Mouse (Mus musculus): ENCODE measurements around the gene Cped1. TPM values are rescaled to one million over a fixed set of nuclear protein-coding genes. Genes with fewer than 3 reads are reported as not detected.

The Cped1 gene
- total and polyA plus RNA-seq, 3 experiments: 0.22 TPM; not detected in 2

GRCm38 (mm10) chr6:22088346-22089064 is 102.8 kb downstream of the Cped1 start:
- Histone ChIP-seq H3K9me3 (replicated peaks) (no peaks in the 10 kb centered on the region), H3K27me3 (ENCODE audit: insufficient read depth, low read length) (no peaks in the 10 kb centered on the region), H3K4me1 (ENCODE audit: insufficient read depth, low read depth, low read length) (no peaks in the 10 kb centered on the region), H3K36me3 (replicated peaks) (no peaks in the 10 kb centered on the region), H3K4me3 (ENCODE audit: low read depth, low read length) (no peak overlapping the region)
- no peak for ATAC-seq (ENCODE audit: extremely low read depth, insufficient number of reproducible peaks, low FRiP score, poor library complexity, severe bottlenecking)
- no peak for TF ChIP-seq TAL1 (conservative IDR thresholded peaks at IDR 0.05; ENCODE audit: low read depth, low read length)
- TF ChIP-seq CTCF (IDR thresholded peaks at IDR 0.05; ENCODE audit: low read depth, low read length): no peak
- no peak for TF ChIP-seq GATA1 (IDR thresholded peaks at IDR 0.05; ENCODE audit: borderline replicate concordance, low read length)
- no peak for TF ChIP-seq GATA2 (IDR thresholded peaks at IDR 0.05; ENCODE audit: borderline replicate concordance, low read depth, low read length)
- TF ChIP-seq POLR2AphosphoS5 (IDR thresholded peaks at IDR 0.05; ENCODE audit: insufficient replicate concordance, low read depth, low read length): no peak
- no peak for DNase-seq (ENCODE audit: low spot score)

GRCm38 (mm10) chr6:22091773-22092172 is 106.1 kb downstream of the Cped1 start:
- TF ChIP-seq TAL1 (conservative IDR thresholded peaks at IDR 0.05; ENCODE audit: low read depth, low read length): no peak
- no peak for TF ChIP-seq GATA2 (IDR thresholded peaks at IDR 0.05; ENCODE audit: borderline replicate concordance, low read depth, low read length)
- no peak for TF ChIP-seq POLR2AphosphoS5 (IDR thresholded peaks at IDR 0.05; ENCODE audit: insufficient replicate concordance, low read depth, low read length)
- TF ChIP-seq CTCF (IDR thresholded peaks at IDR 0.05; ENCODE audit: low read depth, low read length): no peak
- no peak for TF ChIP-seq GATA1 (IDR thresholded peaks at IDR 0.05; ENCODE audit: borderline replicate concordance, low read length)

GRCm38 (mm10) chr6:22093792-22094191 is 108.1 kb downstream of the Cped1 start:
- H3K27me3 ChIP-seq (ENCODE audit: insufficient read depth, low read length): no peaks in the 10 kb centered on the region
- H3K4me3 ChIP-seq (ENCODE audit: low read depth, low read length): no peak overlapping the region
- H3K36me3 ChIP-seq (replicated peaks): no peaks in the 10 kb centered on the region
- H3K4me1 ChIP-seq (ENCODE audit: insufficient read depth, low read depth, low read length): no peaks in the 10 kb centered on the region
- no peak for DNase-seq (ENCODE audit: low spot score)
- ATAC-seq (ENCODE audit: extremely low read depth, insufficient number of reproducible peaks, low FRiP score, poor library complexity, severe bottlenecking): no peak
- H3K9me3 ChIP-seq (replicated peaks): no peaks in the 10 kb centered on the region
- TF ChIP-seq CTCF (IDR thresholded peaks at IDR 0.05; ENCODE audit: low read depth, low read length) (no peak), TAL1 (conservative IDR thresholded peaks at IDR 0.05; ENCODE audit: low read depth, low read length) (no peak), POLR2AphosphoS5 (IDR thresholded peaks at IDR 0.05; ENCODE audit: insufficient replicate concordance, low read depth, low read length) (no peak), GATA2 (IDR thresholded peaks at IDR 0.05; ENCODE audit: borderline replicate concordance, low read depth, low read length) (no peak), GATA1 (IDR thresholded peaks at IDR 0.05; ENCODE audit: borderline replicate concordance, low read length) (no peak)

More at GRCm38 (mm10) chr6:22091773-22092172, 106.1 kb downstream of the Cped1 start:
- no peaks in the 10 kb centered on the region for H3K36me3 ChIP-seq (replicated peaks)
- DNase-seq (ENCODE audit: low spot score) (no peak), ATAC-seq (ENCODE audit: extremely low read depth, insufficient number of reproducible peaks, low FRiP score, poor library complexity, severe bottlenecking) (no peak)
- H3K4me1 ChIP-seq (ENCODE audit: insufficient read depth, low read depth, low read length): no peaks in the 10 kb centered on the region
- no peaks in the 10 kb centered on the region for H3K9me3 ChIP-seq (replicated peaks)
- no peaks in the 10 kb centered on the region for H3K27me3 ChIP-seq (ENCODE audit: insufficient read depth, low read length)
- H3K4me3 ChIP-seq (ENCODE audit: low read depth, low read length): no peak overlapping the region

- ATAC-seq (ENCODE audit: extremely low read depth, insufficient number of reproducible peaks, low FRiP score, poor library complexity, severe bottlenecking) (no peak), DNase-seq (ENCODE audit: low spot score) (no peak)
- no peak overlapping the region for H3K4me3 ChIP-seq (ENCODE audit: low read depth, low read length)
- H3K27me3 ChIP-seq (ENCODE audit: insufficient read depth, low read length): peaks cover 3% of the 10 kb centered on the region; the same call in 1 of the 2 replicates
- H3K9me3 ChIP-seq (replicated peaks): no peaks in the 10 kb centered on the region
- TF ChIP-seq CTCF (IDR thresholded peaks at IDR 0.05; ENCODE audit: low read depth, low read length): no peak
- TF ChIP-seq TAL1 (conservative IDR thresholded peaks at IDR 0.05; ENCODE audit: low read depth, low read length): no peak
- TF ChIP-seq POLR2AphosphoS5 (IDR thresholded peaks at IDR 0.05; ENCODE audit: insufficient replicate concordance, low read depth, low read length): no peak
- TF ChIP-seq GATA2 (IDR thresholded peaks at IDR 0.05; ENCODE audit: borderline replicate concordance, low read depth, low read length): no peak
- TF ChIP-seq GATA1 (IDR thresholded peaks at IDR 0.05; ENCODE audit: borderline replicate concordance, low read length): no peak
- no peaks in the 10 kb centered on the region for H3K4me1 ChIP-seq (ENCODE audit: insufficient read depth, low read depth, low read length)
- no peaks in the 10 kb centered on the region for H3K36me3 ChIP-seq (replicated peaks)
These were observed 112.0 kb downstream of the Cped1 start for GRCm38 (mm10) chr6:22097709-22098108.

GRCm38 (mm10) chr6:22099832-22100231 is 114.1 kb downstream of the Cped1 start:
- TF ChIP-seq GATA2 (IDR thresholded peaks at IDR 0.05; ENCODE audit: borderline replicate concordance, low read depth, low read length) (no peak), TAL1 (conservative IDR thresholded peaks at IDR 0.05; ENCODE audit: low read depth, low read length) (no peak), GATA1 (IDR thresholded peaks at IDR 0.05; ENCODE audit: borderline replicate concordance, low read length) (no peak), CTCF (IDR thresholded peaks at IDR 0.05; ENCODE audit: low read depth, low read length) (no peak), POLR2AphosphoS5 (IDR thresholded peaks at IDR 0.05; ENCODE audit: insufficient replicate concordance, low read depth, low read length) (no peak)
- no peaks in the 10 kb centered on the region for H3K9me3 ChIP-seq (replicated peaks)
- H3K4me1 ChIP-seq (ENCODE audit: insufficient read depth, low read depth, low read length): no peaks in the 10 kb centered on the region
- no peaks in the 10 kb centered on the region for H3K36me3 ChIP-seq (replicated peaks)
- DNase-seq (ENCODE audit: low spot score) (no peak), ATAC-seq (ENCODE audit: extremely low read depth, insufficient number of reproducible peaks, low FRiP score, poor library complexity, severe bottlenecking) (no peak)
- peaks cover 3% of the 10 kb centered on the region; the same call in 1 of the 2 replicates for H3K27me3 ChIP-seq (ENCODE audit: insufficient read depth, low read length)
- H3K4me3 ChIP-seq (ENCODE audit: low read depth, low read length): no peak overlapping the region

GRCm38 (mm10) chr6:22101939-22102338 is 116.2 kb downstream of the Cped1 start:
- no peak for ATAC-seq (ENCODE audit: extremely low read depth, insufficient number of reproducible peaks, low FRiP score, poor library complexity, severe bottlenecking)
- Histone ChIP-seq H3K27me3 (ENCODE audit: insufficient read depth, low read length) (peaks cover 3% of the 10 kb centered on the region; the same call in 1 of the 2 replicates), H3K9me3 (replicated peaks) (no peaks in the 10 kb centered on the region), H3K36me3 (replicated peaks) (no peaks in the 10 kb centered on the region), H3K4me1 (ENCODE audit: insufficient read depth, low read depth, low read length) (no peaks in the 10 kb centered on the region), H3K4me3 (ENCODE audit: low read depth, low read length) (no peak overlapping the region)
- no peak for DNase-seq (ENCODE audit: low spot score)
- TF ChIP-seq TAL1 (conservative IDR thresholded peaks at IDR 0.05; ENCODE audit: low read depth, low read length): no peak
- no peak for TF ChIP-seq GATA2 (IDR thresholded peaks at IDR 0.05; ENCODE audit: borderline replicate concordance, low read depth, low read length)
- no peak for TF ChIP-seq CTCF (IDR thresholded peaks at IDR 0.05; ENCODE audit: low read depth, low read length)
- TF ChIP-seq GATA1 (IDR thresholded peaks at IDR 0.05; ENCODE audit: borderline replicate concordance, low read length): no peak
- no peak for TF ChIP-seq POLR2AphosphoS5 (IDR thresholded peaks at IDR 0.05; ENCODE audit: insufficient replicate concordance, low read depth, low read length)
